Mouse (Mus musculus): ENCODE measurements around the gene Cdk15. TPM values are rescaled to one million over a fixed set of nuclear protein-coding genes. Genes with fewer than 3 reads are reported as not detected.

Gene Cdk15
- total and polyA plus RNA-seq, 2 experiments, result not detected

DNA sequence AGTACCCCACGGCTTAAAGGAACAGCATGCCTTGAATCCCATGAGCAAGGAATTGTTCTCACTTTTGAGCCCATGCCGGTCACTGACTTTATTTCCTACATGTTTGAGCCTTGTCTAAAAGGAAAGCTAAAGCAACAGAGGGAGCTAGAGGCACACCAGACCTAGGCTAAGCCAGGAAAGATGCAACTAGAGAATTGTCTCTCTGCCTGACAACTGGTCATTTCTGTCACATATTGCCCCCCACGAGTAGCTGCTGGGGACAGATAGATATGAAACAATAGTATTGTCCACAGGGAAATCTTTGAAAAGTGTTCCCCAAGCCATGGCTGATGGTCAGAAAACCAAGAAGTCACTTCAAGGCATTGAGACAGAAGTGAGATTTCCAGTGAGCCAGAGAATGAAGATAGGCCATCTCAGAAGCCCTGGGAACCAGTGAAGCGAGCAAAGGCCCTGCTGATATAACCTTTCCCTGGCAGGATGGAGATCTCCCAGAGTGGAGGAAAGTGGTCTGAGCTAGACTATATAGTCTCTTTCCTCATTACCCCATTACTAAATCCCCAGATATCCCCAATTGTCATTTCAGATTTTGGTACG is 54.7 kb downstream of the Cdk15 start:
- Histone ChIP-seq H3K36me3 (ENCODE audit: control insufficient read depth, insufficient read depth, low read length) (no peaks in the 10 kb centered on the region), H3K27me3 (ENCODE audit: control insufficient read depth, insufficient read depth, low read length) (no peaks in the 10 kb centered on the region), H3K4me3 (ENCODE audit: insufficient read depth, low read depth, low read length) (no peak overlapping the region), H3K4me1 (ENCODE audit: control insufficient read depth, insufficient read depth, low read length) (no peaks in the 10 kb centered on the region), H3K27ac (replicated peaks; ENCODE audit: insufficient read depth, low read depth, low read length) (no peak overlapping the region), H3K79me2 (ENCODE audit: control insufficient read depth, insufficient read depth, low read length) (no peaks in the 10 kb centered on the region), H3K9ac (ENCODE audit: low read depth, low read length) (no peak overlapping the region)
- WGBS, result 83% methylated on average over 5 of the region's 5 CpGs
- no peak for DNase-seq (ENCODE audit: extremely low read depth, low read depth, low spot score)
- TF ChIP-seq POLR2A (IDR thresholded peaks at IDR 0.05; ENCODE audit: extremely low read depth, insufficient read depth, low read length), result no peak
- TF ChIP-seq CTCF (IDR thresholded peaks at IDR 0.05; ENCODE audit: low read depth, low read length), result no peak

DNA sequence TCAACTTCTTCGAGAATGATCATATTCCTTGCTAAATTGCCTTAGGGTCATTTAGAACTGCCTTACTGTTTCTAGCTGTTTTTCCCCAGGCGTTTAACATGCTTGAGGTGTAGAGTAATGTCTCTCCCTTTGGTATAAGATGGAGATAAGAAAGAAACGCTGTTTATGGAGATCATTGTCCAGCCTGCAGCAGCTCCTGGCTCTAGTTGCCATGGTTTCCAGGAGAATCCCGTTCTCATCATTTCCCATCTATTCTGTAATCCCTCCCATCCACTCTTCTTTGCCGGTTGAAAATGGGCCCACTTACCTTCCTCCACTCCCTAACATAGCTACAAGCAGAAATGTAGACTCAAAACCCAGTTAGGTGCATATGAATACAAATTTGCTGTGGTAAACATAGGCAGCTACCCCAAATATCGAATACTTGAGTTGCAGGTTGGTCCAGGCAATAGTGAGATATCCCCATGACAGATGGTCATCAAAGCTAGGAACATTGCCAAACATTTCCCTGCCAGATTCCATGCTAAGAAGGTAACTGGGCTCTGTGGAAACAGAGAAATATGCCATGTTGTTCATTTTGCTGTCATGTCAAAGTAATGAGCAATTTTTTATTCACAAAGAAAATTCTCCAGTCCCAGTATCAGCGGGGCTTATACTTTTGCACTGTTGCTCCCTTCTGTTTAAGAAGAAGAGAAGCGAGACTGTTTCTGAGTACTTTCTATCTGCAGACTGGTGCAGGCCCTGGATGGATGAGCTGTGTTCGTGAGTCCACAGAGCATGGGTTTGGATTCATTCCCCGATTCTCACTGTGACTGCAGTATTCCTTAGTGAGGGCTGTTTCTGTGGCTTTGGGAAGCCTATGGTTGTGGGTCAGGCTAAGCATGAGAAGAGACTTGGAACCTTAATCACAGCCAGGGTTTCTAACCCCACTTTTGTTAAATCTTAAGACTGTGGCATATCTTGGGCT is 55.8 kb downstream of the Cdk15 start:
- TF ChIP-seq POLR2A (IDR thresholded peaks at IDR 0.05; ENCODE audit: extremely low read depth, insufficient read depth, low read length) (no peak), CTCF (IDR thresholded peaks at IDR 0.05; ENCODE audit: low read depth, low read length) (no peak)
- Histone ChIP-seq H3K27me3 (ENCODE audit: control insufficient read depth, insufficient read depth, low read length) (no peaks in the 10 kb centered on the region), H3K79me2 (ENCODE audit: control insufficient read depth, insufficient read depth, low read length) (no peaks in the 10 kb centered on the region), H3K9ac (ENCODE audit: low read depth, low read length) (no peak overlapping the region), H3K4me3 (ENCODE audit: insufficient read depth, low read depth, low read length) (no peak overlapping the region), H3K4me1 (ENCODE audit: control insufficient read depth, insufficient read depth, low read length) (no peaks in the 10 kb centered on the region), H3K36me3 (ENCODE audit: control insufficient read depth, insufficient read depth, low read length) (no peaks in the 10 kb centered on the region), H3K27ac (replicated peaks; ENCODE audit: insufficient read depth, low read depth, low read length) (no peak overlapping the region)
- DNase-seq (ENCODE audit: extremely low read depth, low read depth, low spot score), result no peak
- 86% methylated on average over 10 of the region's 10 CpGs for WGBS

DNA sequence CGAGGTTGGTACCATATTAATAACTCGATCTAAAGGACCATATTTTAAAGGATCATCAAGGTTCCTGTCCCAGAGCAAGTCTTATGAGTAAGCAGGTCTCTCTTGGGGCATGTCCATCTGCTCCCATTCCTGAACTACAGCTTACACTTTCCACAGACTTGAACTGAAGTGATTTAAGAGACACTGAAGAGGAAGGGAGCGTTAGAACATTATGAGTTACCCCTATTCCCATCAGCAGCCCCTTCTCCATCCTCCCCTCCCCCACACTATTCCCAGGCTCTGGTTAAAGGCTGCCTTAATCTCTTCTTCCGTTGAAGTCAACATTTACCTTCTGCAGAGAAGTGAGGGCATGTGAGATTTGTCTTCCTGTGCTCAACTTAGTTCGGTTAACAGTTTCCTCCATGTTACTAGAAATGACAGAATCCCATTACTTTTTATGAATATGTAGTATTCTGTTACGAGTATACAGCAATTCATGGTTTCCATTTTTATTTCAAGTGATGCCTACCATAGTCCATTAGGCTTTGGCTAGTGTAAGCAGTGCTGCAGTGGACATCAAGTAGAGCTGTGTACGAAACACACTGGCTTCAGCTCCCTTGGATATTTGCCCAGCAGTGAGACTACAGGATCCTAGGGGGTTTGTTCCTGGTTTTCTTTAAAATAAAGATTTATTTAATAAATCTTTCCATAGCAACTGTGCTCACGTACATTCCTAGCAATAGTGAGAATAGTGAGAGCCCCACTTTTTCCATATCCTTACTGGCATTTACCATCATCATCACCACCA is 56.6 kb downstream of the Cdk15 start:
- H3K4me3 ChIP-seq (ENCODE audit: insufficient read depth, low read depth, low read length), result no peak overlapping the region
- TF ChIP-seq POLR2A (IDR thresholded peaks at IDR 0.05; ENCODE audit: extremely low read depth, insufficient read depth, low read length) (no peak), CTCF (IDR thresholded peaks at IDR 0.05; ENCODE audit: low read depth, low read length) (no peak)
- no peak for DNase-seq (ENCODE audit: extremely low read depth, low read depth, low spot score)
- H3K27me3 ChIP-seq (ENCODE audit: control insufficient read depth, insufficient read depth, low read length), result no peaks in the 10 kb centered on the region
- H3K79me2 ChIP-seq (ENCODE audit: control insufficient read depth, insufficient read depth, low read length), result no peaks in the 10 kb centered on the region
- H3K36me3 ChIP-seq (ENCODE audit: control insufficient read depth, insufficient read depth, low read length), result no peaks in the 10 kb centered on the region
- 80% methylated on average over 8 of the region's 8 CpGs for WGBS
- H3K4me1 ChIP-seq (ENCODE audit: control insufficient read depth, insufficient read depth, low read length), result no peaks in the 10 kb centered on the region
- H3K27ac ChIP-seq (replicated peaks; ENCODE audit: insufficient read depth, low read depth, low read length), result no peak overlapping the region
- H3K9ac ChIP-seq (ENCODE audit: low read depth, low read length), result no peak overlapping the region

DNA sequence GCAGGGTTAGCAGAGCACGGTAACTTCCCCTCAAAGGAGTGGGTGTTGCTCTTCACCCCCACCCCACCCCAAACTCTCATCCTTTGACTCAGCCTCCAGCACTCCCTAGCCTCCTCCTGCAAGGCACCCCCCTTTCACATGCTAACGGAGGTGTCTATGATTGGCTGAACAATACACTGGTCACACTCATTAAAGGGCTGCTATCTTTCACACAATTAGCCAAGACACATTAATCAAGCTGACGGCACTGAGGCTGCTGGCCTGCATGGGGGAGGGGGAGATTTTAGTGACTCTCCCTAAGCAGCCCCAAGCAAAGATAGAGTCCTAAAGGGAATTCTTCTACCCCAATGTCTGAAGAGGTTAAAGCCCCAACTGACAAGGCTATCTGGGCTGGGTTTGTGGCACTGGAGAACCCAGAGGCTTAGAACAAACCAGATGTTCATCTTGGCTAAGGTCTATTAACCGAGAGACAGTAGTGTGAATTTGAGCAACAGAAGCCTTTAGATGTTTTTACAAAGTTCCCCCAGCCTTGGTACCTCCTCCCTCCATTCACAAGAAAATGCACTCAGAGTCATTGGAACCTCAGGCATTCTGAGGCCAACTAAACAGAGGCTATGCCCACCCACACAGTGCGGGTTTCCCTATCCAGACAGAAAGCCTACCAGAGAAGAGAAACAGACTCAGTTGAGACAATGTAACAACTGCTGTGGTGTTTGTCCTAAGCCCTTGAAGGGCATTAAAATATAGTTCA is 58.5 kb downstream of the Cdk15 start:
- no peak for DNase-seq (ENCODE audit: extremely low read depth, low read depth, low spot score)
- Histone ChIP-seq H3K27me3 (ENCODE audit: control insufficient read depth, insufficient read depth, low read length) (no peaks in the 10 kb centered on the region), H3K4me3 (ENCODE audit: insufficient read depth, low read depth, low read length) (no peak overlapping the region), H3K36me3 (ENCODE audit: control insufficient read depth, insufficient read depth, low read length) (no peaks in the 10 kb centered on the region), H3K9ac (ENCODE audit: low read depth, low read length) (no peak overlapping the region), H3K27ac (replicated peaks; ENCODE audit: insufficient read depth, low read depth, low read length) (no peak overlapping the region), H3K79me2 (ENCODE audit: control insufficient read depth, insufficient read depth, low read length) (no peaks in the 10 kb centered on the region), H3K4me1 (ENCODE audit: control insufficient read depth, insufficient read depth, low read length) (peaks cover 2% of the 10 kb centered on the region; the same call in 1 of the 2 replicates)
- TF ChIP-seq CTCF (IDR thresholded peaks at IDR 0.05; ENCODE audit: low read depth, low read length) (no peak), POLR2A (IDR thresholded peaks at IDR 0.05; ENCODE audit: extremely low read depth, insufficient read depth, low read length) (no peak)
- WGBS, result 80% methylated on average over 5 of the region's 5 CpGs

DNA sequence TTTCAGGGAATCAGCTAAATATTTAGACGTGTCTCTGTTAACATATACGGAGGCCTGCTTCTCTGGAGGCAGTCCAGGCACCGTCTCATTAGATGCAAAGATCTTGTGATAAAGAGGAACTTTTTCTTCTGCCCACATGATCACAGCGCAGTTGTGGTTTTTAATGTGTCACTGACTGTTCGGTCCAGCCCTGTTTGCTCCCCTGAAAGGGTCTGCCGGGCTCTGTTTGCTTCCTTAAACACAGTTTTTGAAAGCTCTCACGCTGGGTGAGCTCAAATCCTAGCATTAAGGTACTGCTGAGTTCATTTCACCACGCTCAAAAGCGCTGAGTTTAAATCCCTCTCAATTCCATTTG is 59.3 kb downstream of the Cdk15 start:
- H3K27ac ChIP-seq (replicated peaks; ENCODE audit: insufficient read depth, low read depth, low read length), result no peak overlapping the region
- no peaks in the 10 kb centered on the region for H3K79me2 ChIP-seq (ENCODE audit: control insufficient read depth, insufficient read depth, low read length)
- TF ChIP-seq POLR2A (IDR thresholded peaks at IDR 0.05; ENCODE audit: extremely low read depth, insufficient read depth, low read length) (no peak), CTCF (IDR thresholded peaks at IDR 0.05; ENCODE audit: low read depth, low read length) (no peak)
- H3K9ac ChIP-seq (ENCODE audit: low read depth, low read length), result no peak overlapping the region
- no peak overlapping the region for H3K4me3 ChIP-seq (ENCODE audit: insufficient read depth, low read depth, low read length)
- 42% methylated on average over 9 of the region's 9 CpGs for whole genome bisulfite sequencing
- H3K36me3 ChIP-seq (ENCODE audit: control insufficient read depth, insufficient read depth, low read length), result no peaks in the 10 kb centered on the region
- H3K4me1 ChIP-seq (ENCODE audit: control insufficient read depth, insufficient read depth, low read length), result peaks cover 4% of the 10 kb centered on the region
- peak; percentile 4 for DNase-seq (ENCODE audit: extremely low read depth, low read depth, low spot score)
- H3K27me3 ChIP-seq (ENCODE audit: control insufficient read depth, insufficient read depth, low read length), result no peaks in the 10 kb centered on the region
